Mouse (Mus musculus) liver, embryonic 14.5 days (tissue): Measurements from ENCODE around the gene Hacd2. TPM values are rescaled to one million over a fixed set of nuclear protein-coding genes. Genes with fewer than 3 reads are reported as not detected.

Experiments
- ATAC-seq: fragments of 200-750 bp; cut with Nextera tagmentation; 2 replicates; pipeline ENCODE4 v1.8.0; 2017; ENCODE audit warnings: moderate number of reproducible peaks, mild to moderate bottlenecking, moderate library complexity; ENCODE audit not compliant: insufficient read depth
- DNase-seq, 3 experiments: peaks; one replicate each; pipeline ENCODE4 v3.0.0-alpha.2; 2012 to 2013; ENCODE audit warnings: low read depth in 3 of 3, low spot score in 3 of 3
- H3K27ac ChIP-seq: fragments of 300-500 bp; sonication (generic); 2 replicates; pipeline ENCODE4 v1.5.1; 2014; ENCODE audit warnings: moderate library complexity, mild to moderate bottlenecking, control low read depth, inconsistent platforms
- H3K27me3 ChIP-seq: fragments of 300-500 bp; sonication (generic); 2 replicates; pipeline ENCODE4 v1.6.1; 2014; ENCODE audit warnings: mild to moderate bottlenecking, low read length, moderate library complexity; ENCODE audit not compliant: control insufficient read depth, insufficient read depth
- H3K36me3 ChIP-seq: fragments of 300-500 bp; sonication (generic); replicated peaks from 2 replicates; pipeline ENCODE4 v1.6.1; 2014; ENCODE audit warnings: low read depth; ENCODE audit not compliant: control insufficient read depth, insufficient read depth
- H3K4me1 ChIP-seq, 2 experiments: fragments of 200-500 bp in 1 of 2; fragments of 300-500 bp in 1 of 2; sonication (generic) in 1 of 2; replicated peaks; 2 replicates each; pipeline ENCODE4 v1.6.1; 2012 to 2014; ENCODE audit warnings: antibody characterized with exemption in 1 of 2, inconsistent platforms in 1 of 2, low read length in 1 of 2; ENCODE audit not compliant: control insufficient read depth in 2 of 2, insufficient read depth in 2 of 2
- H3K4me2 ChIP-seq: fragments of 300-500 bp; sonication (generic); 2 replicates; pipeline ENCODE4 v1.6.1; 2014; ENCODE audit warnings: low read depth, mild to moderate bottlenecking, control low read depth, moderate library complexity
- H3K4me3 ChIP-seq, 2 experiments: fragments of 200-500 bp in 1 of 2; fragments of 300-500 bp in 1 of 2; sonication (generic) in 1 of 2; 2 replicates each; pipeline ENCODE4 v1.5.1; 2012 to 2014; ENCODE audit warnings: low read depth in 2 of 2, low read length in 2 of 2, mild to moderate bottlenecking in 2 of 2, control low read depth in 1 of 2, inconsistent platforms in 1 of 2, moderate library complexity in 1 of 2; ENCODE audit not compliant: insufficient read depth in 1 of 2
- H3K9ac ChIP-seq: fragments of 300-500 bp; sonication (generic); replicated peaks from 2 replicates; pipeline ENCODE4 v1.6.1; 2014; ENCODE audit warnings: mild to moderate bottlenecking, control low read depth, moderate library complexity
- H3K9me3 ChIP-seq: fragments of 300-500 bp; sonication (generic); 2 replicates; pipeline ENCODE4 v1.6.1; 2016; ENCODE audit warnings: low read length, mixed read lengths; ENCODE audit not compliant: control insufficient read depth
- CTCF ChIP-seq: IDR thresholded peaks from 2 replicates; pipeline ENCODE4 v1.5.1; 2016; ENCODE audit warnings: antibody characterized with exemption, low read depth, control low read depth
- EP300 ChIP-seq: IDR thresholded peaks from 2 replicates; pipeline ENCODE4 v1.6.1; 2016; ENCODE audit warnings: antibody characterized with exemption, low read depth
- WGBS: fragments of 180-500 bp; shearing (Covaris S2); extraction: QIAGEN DNeasy Blood & Tissue Kit; methylation state at CpG from one replicate; pipeline ENCODE4 v1.1.7; 2014; ENCODE audit not compliant: insufficient replicate concordance; 5-methylcytosine and 5-hydroxymethylcytosine counted together
- polyA plus RNA-seq, 2 experiments: library from polyadenylated mRNA; depleted of rRNA in 1 of 2; stranded (reverse) in 1 of 2; unstranded in 1 of 2; fragments of >200 nt; fragmentation: Nextera tagmentation in 1 of 2; extraction: Ambion mirVana in 1 of 2; gene quantifications; 2 replicates each; pipeline versions ENCODE4 v1.2.1 to v1.2.3; 2012 to 2014

Gene Hacd2
- polyA plus RNA-seq, 2 experiments: 33.4 to 55.5 TPM

- Histone ChIP-seq H3K4me2 (no peak overlapping the region), H3K4me3 (no peak overlapping the region), H3K27me3 (peaks cover 59% of the 10 kb centered on the region), H3K4me1 (no peaks in the 10 kb centered on the region), H3K9me3 (no peaks in the 10 kb centered on the region), H3K27ac (no peak overlapping the region), H3K36me3 (no peaks in the 10 kb centered on the region), H3K9ac (no peak overlapping the region)
- TF ChIP-seq CTCF (no peak), EP300 (no peak)
- 67% methylated on average over 21 of the region's 21 CpGs for WGBS
- ATAC-seq (no peak), DNase-seq (no peak)
Measured at GRCm38 (mm10) chr16:35156832-35157231, 134.6 kb downstream of the Hacd2 start.

Other genes starting within 250 kb of the Hacd2 start
- gene Adcy5, start 132.4 kb downstream of the Hacd2 start, polyA plus RNA-seq (2012; rRNA removed): 0.32 and 0.49 TPM in 2 replicates
- gene Adcy5, start 132.4 kb downstream of the Hacd2 start, polyA plus RNA-seq (2014; fragmentation: Nextera tagmentation; extraction: Ambion mirVana): 0.10 and 0.11 TPM in 2 replicates